Mouse (Mus musculus): Measurements from ENCODE around the gene Mrgprh. TPM values are rescaled to one million over a fixed set of nuclear protein-coding genes. Genes with fewer than 3 reads are reported as not detected.

Mrgprh gene
- polyA plus RNA-seq, 1 experiment: not detected

DNA sequence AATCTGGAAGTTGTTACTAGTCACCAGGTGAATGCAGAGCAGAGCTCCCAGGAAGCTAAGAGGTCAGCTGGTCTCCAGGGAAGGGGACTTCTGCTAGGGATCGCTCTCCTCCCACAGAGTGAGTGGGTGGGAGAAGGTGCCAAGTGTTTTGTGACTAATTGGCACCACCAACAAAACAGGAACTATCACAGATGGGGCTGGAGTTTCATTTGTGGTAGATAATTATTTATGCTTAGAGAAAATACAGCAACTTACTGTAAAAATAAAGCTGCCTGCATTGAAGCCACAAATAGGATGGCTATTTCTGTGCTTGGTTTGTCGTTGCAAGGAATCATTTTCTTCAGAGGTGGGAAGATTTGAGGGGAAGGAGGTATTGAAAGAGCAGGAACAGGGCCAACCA lies 22.0 kb upstream of the Mrgprh start:
- Histone ChIP-seq H3K36me3 (ENCODE audit: control insufficient read depth, insufficient read depth) (no peaks in the 10 kb centered on the region), H3K27me3 (ENCODE audit: control insufficient read depth, insufficient read depth, insufficient read length) (peaks cover 10% of the 10 kb centered on the region), H3K79me2 (ENCODE audit: control insufficient read depth, insufficient read depth) (no peaks in the 10 kb centered on the region), H3ac (ENCODE audit: control insufficient read depth, insufficient read length) (no peak overlapping the region), H3K4me3 (no peak overlapping the region), H3K4me2 (ENCODE audit: low read depth) (no peak overlapping the region)
- no peak for TF ChIP-seq USF1 (IDR thresholded peaks at IDR 0.05; ENCODE audit: low read depth)
- no peak for TF ChIP-seq CEBPB (IDR thresholded peaks at IDR 0.05; ENCODE audit: insufficient read depth, poor library complexity, severe bottlenecking)
- TF ChIP-seq MYOD1 (IDR thresholded peaks at IDR 0.05; ENCODE audit: control insufficient read depth in 1 of 3, insufficient read length in 2 of 3, low read depth in 2 of 3): no peak
- no peak for TF ChIP-seq MAX (IDR thresholded peaks at IDR 0.05; ENCODE audit: low read depth)
- no peak for TF ChIP-seq POLR2AphosphoS2 (IDR thresholded peaks at IDR 0.05; ENCODE audit: insufficient read length, low read depth)
- TF ChIP-seq SRF (IDR thresholded peaks at IDR 0.05; ENCODE audit: control insufficient read depth, insufficient read length, low read depth): no peak
- no peak for TF ChIP-seq E2F4 (IDR thresholded peaks at IDR 0.05; ENCODE audit: insufficient read depth)
- no peak for TF ChIP-seq REST (IDR thresholded peaks at IDR 0.05; ENCODE audit: insufficient read depth, insufficient read length)
- no peak for TF ChIP-seq POLR2A (IDR thresholded peaks at IDR 0.05; ENCODE audit: insufficient read length, low read depth)
- TF ChIP-seq MYOG (IDR thresholded peaks at IDR 0.05; ENCODE audit: control insufficient read depth in 1 of 3, insufficient read depth in 1 of 3, insufficient read length in 2 of 3, low read depth in 2 of 3): no peak
- no peak for TF ChIP-seq TCF12 (IDR thresholded peaks at IDR 0.05; ENCODE audit: insufficient read depth, poor library complexity, severe bottlenecking)
- no peak for TF ChIP-seq TCF3 (IDR thresholded peaks at IDR 0.05; ENCODE audit: insufficient read length, low read depth)

- no peaks in the 10 kb centered on the region for H3K79me2 ChIP-seq (ENCODE audit: control insufficient read depth, insufficient read depth)
- no peak overlapping the region for H3ac ChIP-seq (ENCODE audit: control insufficient read depth, insufficient read length)
- H3K36me3 ChIP-seq (ENCODE audit: control insufficient read depth, insufficient read depth): no peaks in the 10 kb centered on the region
- no peak overlapping the region for H3K4me2 ChIP-seq (ENCODE audit: low read depth)
- no peak overlapping the region for H3K4me3 ChIP-seq
- peaks cover 10% of the 10 kb centered on the region for H3K27me3 ChIP-seq (ENCODE audit: control insufficient read depth, insufficient read depth, insufficient read length)
- TF ChIP-seq CEBPB (IDR thresholded peaks at IDR 0.05; ENCODE audit: insufficient read depth, poor library complexity, severe bottlenecking) (no peak), MYOG (IDR thresholded peaks at IDR 0.05; ENCODE audit: control insufficient read depth in 1 of 3, insufficient read depth in 1 of 3, insufficient read length in 2 of 3, low read depth in 2 of 3) (no peak), POLR2A (IDR thresholded peaks at IDR 0.05; ENCODE audit: insufficient read length, low read depth) (no peak), E2F4 (IDR thresholded peaks at IDR 0.05; ENCODE audit: insufficient read depth) (no peak), USF1 (IDR thresholded peaks at IDR 0.05; ENCODE audit: low read depth) (no peak), TCF3 (IDR thresholded peaks at IDR 0.05; ENCODE audit: insufficient read length, low read depth) (no peak)
These were observed 21.4 kb upstream of the Mrgprh start for GRCm38 (mm10) chr17:12854386-12854785.

- Histone ChIP-seq H3K36me3 (ENCODE audit: control insufficient read depth, insufficient read depth) (no peaks in the 10 kb centered on the region), H3K4me3 (no peak overlapping the region), H3ac (ENCODE audit: control insufficient read depth, insufficient read length) (no peak overlapping the region), H3K79me2 (ENCODE audit: control insufficient read depth, insufficient read depth) (no peaks in the 10 kb centered on the region), H3K4me2 (ENCODE audit: low read depth) (no peak overlapping the region), H3K27me3 (ENCODE audit: control insufficient read depth, insufficient read depth, insufficient read length) (peaks cover 24% of the 10 kb centered on the region)
- TF ChIP-seq TCF12 (IDR thresholded peaks at IDR 0.05; ENCODE audit: insufficient read depth, poor library complexity, severe bottlenecking): no peak
- TF ChIP-seq POLR2AphosphoS2 (IDR thresholded peaks at IDR 0.05; ENCODE audit: insufficient read length, low read depth): no peak
- no peak for TF ChIP-seq E2F4 (IDR thresholded peaks at IDR 0.05; ENCODE audit: insufficient read depth)
- TF ChIP-seq MYOD1 (IDR thresholded peaks at IDR 0.05; ENCODE audit: control insufficient read depth in 1 of 3, insufficient read length in 2 of 3, low read depth in 2 of 3): no peak
- no peak for TF ChIP-seq MAX (IDR thresholded peaks at IDR 0.05; ENCODE audit: low read depth)
- TF ChIP-seq SRF (IDR thresholded peaks at IDR 0.05; ENCODE audit: control insufficient read depth, insufficient read length, low read depth): no peak
- TF ChIP-seq TCF3 (IDR thresholded peaks at IDR 0.05; ENCODE audit: insufficient read length, low read depth): no peak
- TF ChIP-seq USF1 (IDR thresholded peaks at IDR 0.05; ENCODE audit: low read depth): no peak
- TF ChIP-seq MYOG (IDR thresholded peaks at IDR 0.05; ENCODE audit: control insufficient read depth in 1 of 3, insufficient read depth in 1 of 3, insufficient read length in 2 of 3, low read depth in 2 of 3): no peak
- TF ChIP-seq REST (IDR thresholded peaks at IDR 0.05; ENCODE audit: insufficient read depth, insufficient read length): no peak
- no peak for TF ChIP-seq POLR2A (IDR thresholded peaks at IDR 0.05; ENCODE audit: insufficient read length, low read depth)
- no peak for TF ChIP-seq CEBPB (IDR thresholded peaks at IDR 0.05; ENCODE audit: insufficient read depth, poor library complexity, severe bottlenecking)
These were observed 18.4 kb upstream of the Mrgprh start for GRCm38 (mm10) chr17:12857395-12857794.

- Histone ChIP-seq H3K27me3 (ENCODE audit: control insufficient read depth, insufficient read depth, insufficient read length) (peaks cover 25% of the 10 kb centered on the region), H3K4me3 (no peak overlapping the region), H3K4me2 (ENCODE audit: low read depth) (no peak overlapping the region), H3K36me3 (ENCODE audit: control insufficient read depth, insufficient read depth) (no peaks in the 10 kb centered on the region), H3ac (ENCODE audit: control insufficient read depth, insufficient read length) (no peak overlapping the region), H3K79me2 (ENCODE audit: control insufficient read depth, insufficient read depth) (no peaks in the 10 kb centered on the region)
- no peak for TF ChIP-seq USF1 (IDR thresholded peaks at IDR 0.05; ENCODE audit: low read depth)
- TF ChIP-seq SRF (IDR thresholded peaks at IDR 0.05; ENCODE audit: control insufficient read depth, insufficient read length, low read depth): no peak
- no peak for TF ChIP-seq REST (IDR thresholded peaks at IDR 0.05; ENCODE audit: insufficient read depth, insufficient read length)
- no peak for TF ChIP-seq MYOG (IDR thresholded peaks at IDR 0.05; ENCODE audit: control insufficient read depth in 1 of 3, insufficient read depth in 1 of 3, insufficient read length in 2 of 3, low read depth in 2 of 3)
- TF ChIP-seq CEBPB (IDR thresholded peaks at IDR 0.05; ENCODE audit: insufficient read depth, poor library complexity, severe bottlenecking): no peak
- TF ChIP-seq E2F4 (IDR thresholded peaks at IDR 0.05; ENCODE audit: insufficient read depth): no peak
- no peak for TF ChIP-seq MYOD1 (IDR thresholded peaks at IDR 0.05; ENCODE audit: control insufficient read depth in 1 of 3, insufficient read length in 2 of 3, low read depth in 2 of 3)
- TF ChIP-seq TCF3 (IDR thresholded peaks at IDR 0.05; ENCODE audit: insufficient read length, low read depth): no peak
- TF ChIP-seq POLR2A (IDR thresholded peaks at IDR 0.05; ENCODE audit: insufficient read length, low read depth): no peak
- no peak for TF ChIP-seq MAX (IDR thresholded peaks at IDR 0.05; ENCODE audit: low read depth)
- TF ChIP-seq POLR2AphosphoS2 (IDR thresholded peaks at IDR 0.05; ENCODE audit: insufficient read length, low read depth): no peak
- no peak for TF ChIP-seq TCF12 (IDR thresholded peaks at IDR 0.05; ENCODE audit: insufficient read depth, poor library complexity, severe bottlenecking)
These were observed 17.8 kb upstream of the Mrgprh start for GRCm38 (mm10) chr17:12858072-12858471.

All from myocyte (in vitro differentiated cells).